ENCODE assay signal across 8 mouse cellular contexts in the genomic region with DNA sequence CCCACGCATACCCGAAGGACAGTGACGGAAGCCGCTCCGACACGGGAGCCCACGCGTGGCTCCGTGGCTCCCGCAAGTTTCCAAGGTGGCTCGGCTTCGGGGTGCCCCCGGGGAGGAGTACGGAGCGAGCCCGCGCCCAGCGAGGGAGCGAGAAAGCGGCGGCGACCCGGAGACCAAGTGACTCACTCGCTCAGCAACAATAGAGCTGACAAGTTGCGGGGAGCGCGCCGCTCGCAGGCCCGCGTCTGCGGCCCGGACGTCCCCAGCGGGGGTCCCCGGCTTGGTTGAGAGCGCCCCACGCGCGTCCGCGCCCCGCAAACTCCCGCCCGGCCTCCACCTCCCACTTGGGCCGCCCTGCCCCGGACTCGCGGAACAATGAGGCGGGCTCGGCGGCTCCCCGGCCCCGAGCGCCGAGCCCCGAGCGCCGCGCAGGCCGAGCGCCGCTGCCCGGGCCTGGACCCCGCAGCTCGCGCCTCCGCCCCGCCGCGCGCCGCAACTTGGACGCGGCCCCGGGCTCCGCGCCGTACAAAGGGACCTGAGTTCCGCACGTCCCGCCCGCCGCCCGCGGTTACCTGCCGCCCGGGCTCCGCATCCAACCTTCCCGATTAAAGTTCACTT. TPM values are rescaled to one million over a fixed set of nuclear protein-coding genes. Genes with fewer than 3 reads are reported as not detected.
DNase-seq lines count a peak whose midpoint lies in the region.

No protein-coding gene starts in this region.

- H3K9me3 ChIP-seq in hindbrain, embryonic 10.5 days, result no peaks in the 10 kb centered on the region

- peak; percentile 69 for DNase-seq in MN1 (ENCODE audit: low spot score)
- peak; percentile 72 for DNase-seq in cerebellum, adult 9-10 months
- peak; percentile 57 for DNase-seq in forelimb bud, embryonic 11.5 days (ENCODE audit: low read depth, low spot score)
- peak; percentile 75 for DNase-seq in hindbrain, embryonic 10.5 days (ENCODE audit: low spot score)
- DNase-seq in layer of hippocampus, postnatal 14 days (ENCODE audit: low spot score in 2 of 2), result peak; percentile 43 to 69
- peak; percentile 62 for DNase-seq in lung, postnatal 10 days
- DNase-seq in ovary, postnatal 10 days (ENCODE audit: low spot score), result peak; percentile 50
- DNase-seq in thymus, postnatal 10 days (ENCODE audit: low spot score in 2 of 2), result peak; percentile 50 to 60

- H3K4me3 ChIP-seq in hindbrain, embryonic 10.5 days, result peak overlapping the region; percentile 95

- under 1% methylated on average over 90 of the region's 90 CpGs for WGBS in hindbrain, embryonic 10.5 days

- peak overlapping the region; percentile 100 for H3K27ac ChIP-seq in hindbrain, embryonic 10.5 days

- H3K27me3 ChIP-seq in hindbrain, embryonic 10.5 days (ENCODE audit: insufficient read depth, poor library complexity, severe bottlenecking), result peaks cover 8% of the 10 kb centered on the region

- peaks cover 29% of the 10 kb centered on the region for H3K4me1 ChIP-seq in hindbrain, embryonic 10.5 days (replicated peaks)

- H3K36me3 ChIP-seq in hindbrain, embryonic 10.5 days, result peaks cover 21% of the 10 kb centered on the region

RNA-seq across cellular contexts. Expression of a gene that starts 0.6 kb away (rescaled TPM):
- 138 and 144 TPM in 2 replicates for polyA plus RNA-seq in hindbrain, embryonic 10.5 days (2016; fragmentation: Nextera tagmentation; extraction: Ambion mirVana)
- 10 to 100 TPM; 63.7 to 67.7 TPM for total RNA-seq in layer of hippocampus, postnatal 14 days (2021)

Comparison
In these comparisons a context has a peak if more than half of its experiments do, and no peak if none do; other contexts are left out.
1. Peak in every context shown above with its lines: DNase-seq, H3K4me3 ChIP-seq and H3K27ac ChIP-seq.